Mouse (Mus musculus) cortical plate, adult 2 months (tissue): Measurements from ENCODE around the gene Copg2.

Experiments used
- CTCF ChIP-seq: fragments of 200-500 bp; IDR thresholded peaks from 2 replicates; pipeline ENCODE4 v1.5.1; 2011; ENCODE audit warnings: mild to moderate bottlenecking, control low read depth, low read length; ENCODE audit not compliant: insufficient read depth; ENCODE audit errors: extremely low read depth
- POLR2A ChIP-seq: fragments of 200-500 bp; IDR thresholded peaks from 2 replicates; pipeline ENCODE4 v1.6.1; 2011; ENCODE audit warnings: mild to moderate bottlenecking, low read length, control low read depth; ENCODE audit not compliant: insufficient read depth; ENCODE audit errors: extremely low read depth

- TF ChIP-seq POLR2A (no peak), CTCF (no peak)
These were observed 41.4 kb downstream of the Copg2 start for GRCm38 (mm10) chr6:30855205-30855604.
